Mouse (Mus musculus) intestine, postnatal 0 days (tissue): ENCODE results near the gene Psmb5. TPM values are rescaled to one million over a fixed set of nuclear protein-coding genes. Genes with fewer than 3 reads are reported as not detected.

Source experiments
- ATAC-seq: fragments of 200-750 bp; cut with Nextera tagmentation; 2 replicates; pipeline ENCODE4 v1.8.0; 2017; ENCODE audit warnings: mild to moderate bottlenecking, moderate TSS enrichment, moderate library complexity
- H3K27ac ChIP-seq: fragments of 300-500 bp; sonication (generic); 2 replicates; pipeline ENCODE4 v1.5.1; 2014; ENCODE audit warnings: mild to moderate bottlenecking, low read depth, low read length, moderate library complexity
- H3K27me3 ChIP-seq: fragments of 300-500 bp; sonication (generic); replicated peaks from 2 replicates; pipeline ENCODE4 v1.6.1; 2014; ENCODE audit warnings: low read length, mixed read lengths; ENCODE audit not compliant: control insufficient read depth, insufficient read depth
- H3K36me3 ChIP-seq: fragments of 300-500 bp; sonication (generic); 2 replicates; pipeline ENCODE4 v1.6.1; 2014; ENCODE audit warnings: mild to moderate bottlenecking, moderate library complexity; ENCODE audit not compliant: control insufficient read depth, insufficient read depth
- H3K4me1 ChIP-seq: fragments of 300-500 bp; sonication (generic); replicated peaks from 2 replicates; pipeline ENCODE4 v1.6.1; 2014; ENCODE audit warnings: antibody characterized with exemption, low read length, mixed read lengths; ENCODE audit not compliant: control insufficient read depth, insufficient read depth
- H3K4me2 ChIP-seq: fragments of 300-500 bp; sonication (generic); replicated peaks from 2 replicates; pipeline ENCODE4 v1.6.1; 2014; ENCODE audit warnings: low read depth, mild to moderate bottlenecking, moderate library complexity
- H3K4me3 ChIP-seq: fragments of 300-500 bp; sonication (generic); 2 replicates; pipeline ENCODE4 v1.5.1; 2014; ENCODE audit warnings: low read depth, low read length
- H3K9ac ChIP-seq: fragments of 300-500 bp; sonication (generic); 2 replicates; pipeline ENCODE4 v1.6.1; 2014; ENCODE audit warnings: mild to moderate bottlenecking, low read depth, low read length
- H3K9me3 ChIP-seq: fragments of 300-500 bp; sonication (generic); 2 replicates; pipeline ENCODE4 v1.6.1; 2016; ENCODE audit warnings: mixed run types; ENCODE audit not compliant: control insufficient read depth
- CTCF ChIP-seq: sonication (generic); IDR thresholded peaks from 2 replicates; pipeline ENCODE4 v1.5.1; 2016; ENCODE audit warnings: low read depth, mild to moderate bottlenecking, control low read depth, antibody characterized with exemption, moderate library complexity
- WGBS: fragments of 180-500 bp; shearing (Covaris S2); extraction: QIAGEN DNeasy Blood & Tissue Kit; methylation state at CpG from one replicate; pipeline ENCODE4 v1.1.7; 2014; 5-methylcytosine and 5-hydroxymethylcytosine counted together
- polyA plus RNA-seq: library from polyadenylated mRNA; unstranded; fragments of >200 nt; fragmentation: Nextera tagmentation; extraction: Ambion mirVana; gene quantifications from 2 replicates; pipeline ENCODE4 v1.2.1, GENCODE M21; 2015

The Psmb5 gene
- polyA plus RNA-seq, 1 experiment from 2014 or later = 274 TPM

DNA sequence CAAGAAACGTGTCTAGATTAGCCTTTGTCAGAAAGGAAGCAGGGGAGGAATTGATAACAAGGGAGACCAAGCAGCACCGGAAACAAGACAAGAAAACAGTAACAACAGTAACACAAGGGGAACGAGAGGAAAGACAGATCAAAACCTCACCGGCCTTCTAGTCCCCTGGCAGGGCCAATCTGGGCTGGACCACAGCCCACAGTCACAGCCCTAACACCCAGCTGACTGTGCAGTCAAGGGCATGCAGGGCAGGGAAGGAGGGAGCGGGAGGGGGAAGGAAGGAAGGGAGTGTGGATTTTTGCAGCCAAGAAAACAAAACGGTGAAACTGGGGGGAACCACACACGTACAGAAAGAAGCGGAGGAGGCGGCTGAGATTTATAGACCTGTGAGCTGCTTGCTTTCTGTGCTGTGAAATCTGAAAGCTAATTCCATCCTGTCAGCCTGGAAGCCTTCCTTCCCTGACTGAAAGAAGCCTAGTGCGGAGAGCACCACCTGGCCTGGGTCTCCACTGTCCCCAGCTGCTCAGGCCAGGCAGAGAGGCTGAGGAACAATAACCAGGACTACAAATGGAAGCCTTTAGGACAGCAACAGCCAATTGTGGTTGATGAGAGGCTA, 25.4 kb downstream of the Psmb5 start:
- H3K4me2 ChIP-seq = no peak overlapping the region
- ATAC-seq = no peak
- peaks cover 20% of the 10 kb centered on the region for H3K36me3 ChIP-seq
- 61% methylated on average over 10 of the region's 10 CpGs for WGBS
- no peaks in the 10 kb centered on the region for H3K27me3 ChIP-seq
- TF ChIP-seq CTCF = no peak
- H3K4me1 ChIP-seq = no peaks in the 10 kb centered on the region
- no peaks in the 10 kb centered on the region for H3K9me3 ChIP-seq
- H3K4me3 ChIP-seq = no peak overlapping the region
- H3K9ac ChIP-seq = no peak overlapping the region
- H3K27ac ChIP-seq = no peak overlapping the region

DNA sequence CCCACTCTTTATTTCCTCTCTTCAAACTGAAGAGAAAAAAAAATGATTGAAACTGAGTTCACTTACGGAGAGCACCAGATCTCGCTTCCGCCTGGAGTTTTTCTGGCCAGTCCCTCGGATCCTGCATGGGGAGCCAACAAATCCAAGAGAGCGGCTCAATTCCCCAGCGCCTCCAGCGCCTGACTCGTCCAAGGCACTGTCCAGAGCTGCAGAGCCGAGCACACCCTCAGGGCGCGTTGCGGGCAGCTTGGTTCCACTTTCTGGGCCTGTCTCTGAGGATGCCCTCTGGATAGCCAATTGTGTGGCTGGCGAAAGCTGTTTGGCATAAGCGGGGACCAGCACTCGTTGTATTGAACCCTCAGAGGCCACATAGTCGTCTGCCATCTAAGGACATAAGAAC, 26.8 kb downstream of the Psmb5 start:
- Histone ChIP-seq H3K36me3 (peaks cover 17% of the 10 kb centered on the region), H3K9me3 (no peaks in the 10 kb centered on the region), H3K4me3 (no peak overlapping the region), H3K27ac (no peak overlapping the region), H3K4me1 (no peaks in the 10 kb centered on the region), H3K9ac (no peak overlapping the region), H3K27me3 (no peaks in the 10 kb centered on the region), H3K4me2 (no peak overlapping the region)
- TF ChIP-seq CTCF = no peak
- ATAC-seq = no peak
- 92% methylated on average over 16 of the region's 16 CpGs for WGBS

DNA sequence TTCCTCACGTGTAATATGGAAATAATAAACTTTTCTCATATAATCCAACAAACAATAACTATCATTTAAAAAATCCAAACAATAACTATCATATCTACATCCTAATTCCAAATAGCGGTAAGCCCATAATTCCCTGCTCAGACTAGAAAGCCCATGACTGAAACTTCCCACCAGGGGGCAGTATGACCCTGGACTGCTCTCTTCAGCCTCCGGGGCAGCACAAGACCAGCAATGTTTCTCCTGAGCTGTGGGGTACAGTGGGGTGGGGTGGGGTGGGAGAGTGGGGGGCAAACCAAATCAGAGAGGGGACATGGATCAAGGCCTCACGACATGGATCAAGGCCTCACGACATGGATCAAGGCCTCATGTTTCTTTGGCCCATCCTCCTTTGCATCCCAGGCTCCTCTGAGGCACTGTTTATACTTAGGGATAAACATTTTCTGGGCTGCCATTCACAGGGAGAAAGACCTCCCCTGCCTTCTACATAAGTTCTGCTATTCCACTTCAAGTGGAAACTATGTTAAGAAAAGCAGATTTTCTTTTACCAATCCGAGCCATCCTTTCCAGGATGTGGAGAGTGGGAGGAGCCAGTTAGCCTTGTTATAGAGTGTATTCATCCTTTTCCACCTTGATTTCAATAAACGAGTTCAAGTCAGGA, 34.0 kb downstream of the Psmb5 start:
- no peak overlapping the region for H3K9ac ChIP-seq
- H3K9me3 ChIP-seq = no peaks in the 10 kb centered on the region
- H3K4me1 ChIP-seq = no peaks in the 10 kb centered on the region
- peak overlapping the region; percentile 41; the same call in 1 of the 2 replicates for H3K27ac ChIP-seq
- TF ChIP-seq CTCF = peak; percentile 84
- no peak overlapping the region for H3K4me2 ChIP-seq
- H3K36me3 ChIP-seq = peaks cover 3% of the 10 kb centered on the region; the same call in 1 of the 2 replicates
- no peak overlapping the region for H3K4me3 ChIP-seq
- WGBS = 28% methylated on average over 7 of the region's 7 CpGs
- ATAC-seq = peak; percentile 17; the same call in 1 of the 2 replicates
- H3K27me3 ChIP-seq = no peaks in the 10 kb centered on the region

DNA sequence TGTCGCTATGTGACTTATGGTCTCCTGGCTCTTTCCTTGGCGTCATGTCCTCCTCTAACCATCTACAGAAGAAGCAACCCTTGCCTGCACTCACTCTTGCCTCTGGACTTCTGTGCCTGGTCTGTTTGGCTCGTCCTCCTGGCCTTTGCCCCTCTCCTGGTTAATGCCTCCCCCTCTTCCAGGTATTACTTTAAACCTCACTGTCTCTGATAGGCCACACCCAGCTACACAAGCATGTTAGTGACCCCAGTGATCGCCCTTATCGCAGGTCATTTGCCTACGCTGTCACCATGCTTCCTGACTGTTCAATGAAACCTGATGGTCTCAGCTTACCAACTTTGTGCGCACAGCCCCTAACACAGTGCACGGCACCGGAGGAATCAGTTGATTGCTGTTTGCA, 35.3 kb downstream of the Psmb5 start:
- Histone ChIP-seq H3K27me3 (no peaks in the 10 kb centered on the region), H3K9me3 (no peaks in the 10 kb centered on the region), H3K4me3 (no peak overlapping the region), H3K4me1 (no peaks in the 10 kb centered on the region), H3K9ac (no peak overlapping the region), H3K36me3 (peaks cover 3% of the 10 kb centered on the region; the same call in 1 of the 2 replicates), H3K27ac (no peak overlapping the region), H3K4me2 (no peak overlapping the region)
- WGBS = 70% methylated on average over 9 of the region's 9 CpGs
- ATAC-seq = 0 out of 2 replicates have a peak, but pooled peaks have one; percentile 29
- no peak for TF ChIP-seq CTCF

DNA sequence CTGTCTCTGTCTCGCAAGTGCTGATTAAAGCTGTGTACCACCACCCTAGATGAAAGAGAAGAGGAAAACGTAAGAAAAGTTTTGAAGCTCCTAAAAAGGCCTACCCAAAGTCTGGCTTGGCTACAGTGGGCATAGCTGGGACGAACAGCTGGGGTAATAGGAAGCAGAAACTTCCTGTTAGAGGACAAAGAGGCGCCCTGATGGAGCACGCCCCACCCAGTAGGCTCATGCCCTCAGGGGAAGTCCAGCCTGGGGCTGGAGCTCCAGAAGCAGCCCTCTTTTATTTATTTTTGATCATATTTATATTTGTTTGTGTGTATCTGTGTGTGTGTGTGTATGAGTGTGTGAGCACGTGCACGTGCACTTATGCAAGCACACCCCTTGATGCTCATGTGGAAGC, 38.2 kb downstream of the Psmb5 start:
- no peak for ATAC-seq
- TF ChIP-seq CTCF = no peak
- Histone ChIP-seq H3K9me3 (no peaks in the 10 kb centered on the region), H3K4me2 (no peak overlapping the region), H3K27me3 (no peaks in the 10 kb centered on the region), H3K9ac (no peak overlapping the region), H3K27ac (no peak overlapping the region), H3K4me1 (0 out of 2 replicates have a peak, but pooled peaks cover under 1% of the 10 kb centered on the region), H3K4me3 (no peak overlapping the region), H3K36me3 (no peaks in the 10 kb centered on the region)
- 73% methylated on average over 7 of the region's 7 CpGs for WGBS

DNA sequence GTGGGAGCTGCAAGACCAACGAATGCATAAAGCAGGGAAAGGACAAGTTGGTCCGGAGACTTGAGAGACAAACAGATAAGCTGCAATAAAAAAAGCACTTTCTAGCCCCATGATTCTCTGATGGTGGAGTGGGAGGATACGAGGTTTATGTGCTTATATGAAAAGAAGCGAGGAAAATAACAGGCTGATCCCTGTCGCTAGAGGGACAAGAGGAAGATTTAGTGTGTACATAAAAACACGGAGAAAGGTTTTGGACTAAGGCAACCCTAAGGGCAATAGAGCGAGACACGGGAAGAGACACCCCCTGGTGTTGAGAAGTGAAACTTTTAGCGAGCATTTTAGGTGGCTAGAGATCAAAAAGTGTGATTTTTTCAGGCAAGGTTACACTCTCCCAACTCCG, 39.8 kb downstream of the Psmb5 start:
- H3K9ac ChIP-seq = peak overlapping the region; percentile 84; the same call in 1 of the 2 replicates
- H3K9me3 ChIP-seq = no peaks in the 10 kb centered on the region
- H3K27ac ChIP-seq = peak overlapping the region; percentile 76; the same call in 1 of the 2 replicates
- TF ChIP-seq CTCF = peak; percentile 80
- peak overlapping the region; percentile 97 for H3K4me2 ChIP-seq
- WGBS = under 1% methylated on average over 10 of the region's 10 CpGs
- H3K4me1 ChIP-seq = 0 out of 2 replicates have a peak, but pooled peaks cover 13% of the 10 kb centered on the region
- H3K36me3 ChIP-seq = no peaks in the 10 kb centered on the region
- H3K27me3 ChIP-seq = no peaks in the 10 kb centered on the region
- no peak for ATAC-seq
- peak overlapping the region; percentile 78 for H3K4me3 ChIP-seq
